Mouse (Mus musculus) midbrain, embryonic 12.5 days (tissue): ENCODE measurements at regions not wholly inside any gene's neighbourhood (a gene's known extent, or its start where the extent isn't known, plus 50 kb on each side); places are given as distances from the start of the nearest gene placed in this dataset.

Source experiments
- ATAC-seq: fragments of 200-750 bp; cut with Nextera tagmentation; 2 replicates; pipeline ENCODE4 v1.8.0; 2017; ENCODE audit warnings: low read depth, moderate TSS enrichment, moderate library complexity; ENCODE audit not compliant: low FRiP score
- H3K27ac ChIP-seq: fragments of 300-500 bp; sonication (generic); replicated peaks from 2 replicates; pipeline ENCODE4 v1.5.1; 2016; ENCODE audit warnings: mild to moderate bottlenecking
- H3K27me3 ChIP-seq: fragments of 300-500 bp; sonication (generic); 2 replicates; pipeline ENCODE4 v1.6.1; 2016; ENCODE audit warnings: mild to moderate bottlenecking
- H3K36me3 ChIP-seq: fragments of 300-500 bp; sonication (generic); 2 replicates; pipeline ENCODE4 v1.6.1; 2016
- H3K4me1 ChIP-seq: fragments of 300-500 bp; sonication (generic); 2 replicates; pipeline ENCODE4 v1.6.1; 2016
- H3K4me2 ChIP-seq: fragments of 300-500 bp; sonication (generic); replicated peaks from 2 replicates; pipeline ENCODE4 v1.6.1; 2016; ENCODE audit warnings: mild to moderate bottlenecking, moderate library complexity
- H3K4me3 ChIP-seq: fragments of 300-500 bp; sonication (generic); 2 replicates; pipeline ENCODE4 v1.5.1; 2016; ENCODE audit warnings: mild to moderate bottlenecking
- H3K9ac ChIP-seq: fragments of 300-500 bp; sonication (generic); replicated peaks from 2 replicates; pipeline ENCODE4 v1.6.1; 2016; ENCODE audit warnings: mild to moderate bottlenecking, moderate library complexity
- H3K9me3 ChIP-seq: fragments of 300-500 bp; sonication (generic); 2 replicates; pipeline ENCODE4 v1.6.1; 2016; ENCODE audit warnings: mild to moderate bottlenecking
- WGBS: fragments of 180-500 bp; shearing (Covaris S2); methylation state at CpG from one replicate; pipeline ENCODE4 v1.1.7; 2016; 5-methylcytosine and 5-hydroxymethylcytosine counted together

GRCm38 (mm10) chr17:15182105-15182504 is 140.8 kb upstream of the Gm3448 start:
- no peaks in the 10 kb centered on the region for H3K27me3 ChIP-seq
- peaks cover 44% of the 10 kb centered on the region for H3K4me1 ChIP-seq
- H3K36me3 ChIP-seq: no peaks in the 10 kb centered on the region
- WGBS: 26% methylated on average over 4 of the region's 4 CpGs
- H3K4me3 ChIP-seq: no peak overlapping the region
- no peak overlapping the region for H3K4me2 ChIP-seq
- H3K27ac ChIP-seq: no peak overlapping the region
- no peaks in the 10 kb centered on the region for H3K9me3 ChIP-seq
- ATAC-seq: 0 out of 2 replicates have a peak, but pooled peaks have one; percentile 27
- no peak overlapping the region for H3K9ac ChIP-seq

- 19% methylated on average over 10 of the region's 10 CpGs for WGBS
- H3K4me2 ChIP-seq: 0 out of 2 replicates have a peak overlapping the region, but pooled peaks have one; percentile 9
- H3K4me1 ChIP-seq: peaks cover 41% of the 10 kb centered on the region
- no peak overlapping the region for H3K9ac ChIP-seq
- no peak overlapping the region; the same call in 1 of the 2 replicates for H3K27ac ChIP-seq
- H3K36me3 ChIP-seq: no peaks in the 10 kb centered on the region
- no peak overlapping the region for H3K4me3 ChIP-seq
- H3K9me3 ChIP-seq: no peaks in the 10 kb centered on the region
- no peaks in the 10 kb centered on the region for H3K27me3 ChIP-seq
- peak; percentile 59; the same call in 1 of the 2 replicates for ATAC-seq
Observed at GRCm38 (mm10) chr17:15180223-15180860, 139.0 kb upstream of the Gm3448 start.

GRCm38 (mm10) chr17:15179411-15179951 is 138.1 kb upstream of the Gm3448 start:
- Histone ChIP-seq H3K4me1 (peaks cover 32% of the 10 kb centered on the region), H3K4me3 (no peak overlapping the region), H3K9ac (no peak overlapping the region), H3K9me3 (no peaks in the 10 kb centered on the region), H3K4me2 (no peak overlapping the region), H3K36me3 (no peaks in the 10 kb centered on the region), H3K27me3 (no peaks in the 10 kb centered on the region), H3K27ac (no peak overlapping the region)
- WGBS: 51% methylated on average over 4 of the region's 4 CpGs
- no peak for ATAC-seq

GRCm38 (mm10) chr17:15177390-15177789 is 136.1 kb upstream of the Gm3448 start:
- H3K9ac ChIP-seq: no peak overlapping the region
- no peaks in the 10 kb centered on the region for H3K27me3 ChIP-seq
- H3K4me2 ChIP-seq: no peak overlapping the region
- no peak overlapping the region for H3K27ac ChIP-seq
- WGBS: 87% methylated on average over 3 of the region's 3 CpGs
- no peaks in the 10 kb centered on the region for H3K36me3 ChIP-seq
- H3K4me1 ChIP-seq: peaks cover 26% of the 10 kb centered on the region
- H3K9me3 ChIP-seq: no peaks in the 10 kb centered on the region
- H3K4me3 ChIP-seq: no peak overlapping the region
- no peak for ATAC-seq

- Histone ChIP-seq H3K27ac (no peak overlapping the region), H3K9me3 (no peaks in the 10 kb centered on the region)
- WGBS: 71% methylated on average over 9 of the region's 9 CpGs
Observed at GRCm38 (mm10) chr17:15174354-15174953, 133.1 kb upstream of the Gm3448 start.

GRCm38 (mm10) chr17:15167927-15168326 is 126.6 kb upstream of the Gm3448 start:
- H3K27ac ChIP-seq: no peak overlapping the region
- no peak for ATAC-seq
- no peaks in the 10 kb centered on the region for H3K27me3 ChIP-seq
- no peaks in the 10 kb centered on the region for H3K36me3 ChIP-seq
- no peaks in the 10 kb centered on the region for H3K9me3 ChIP-seq
- 90% methylated on average over 3 of the region's 3 CpGs for WGBS
- H3K4me2 ChIP-seq: no peak overlapping the region
- H3K9ac ChIP-seq: no peak overlapping the region
- no peaks in the 10 kb centered on the region for H3K4me1 ChIP-seq
- no peak overlapping the region for H3K4me3 ChIP-seq

More at GRCm38 (mm10) chr17:15174354-15174953, 133.1 kb upstream of the Gm3448 start:
- Histone ChIP-seq H3K36me3 (no peaks in the 10 kb centered on the region), H3K4me3 (no peak overlapping the region), H3K4me1 (peaks cover 2% of the 10 kb centered on the region), H3K9ac (no peak overlapping the region), H3K27me3 (no peaks in the 10 kb centered on the region), H3K4me2 (no peak overlapping the region)
- no peak for ATAC-seq

GRCm38 (mm10) chr17:15157693-15158333 is 116.5 kb upstream of the Gm3448 start:
- no peak for ATAC-seq
- no peak overlapping the region for H3K27ac ChIP-seq
- WGBS: 79% methylated on average over 5 of the region's 5 CpGs
- H3K4me3 ChIP-seq: no peak overlapping the region
- no peaks in the 10 kb centered on the region for H3K9me3 ChIP-seq
- H3K4me1 ChIP-seq: no peaks in the 10 kb centered on the region
- no peaks in the 10 kb centered on the region for H3K36me3 ChIP-seq
- no peak overlapping the region for H3K9ac ChIP-seq
- no peak overlapping the region for H3K4me2 ChIP-seq
- H3K27me3 ChIP-seq: no peaks in the 10 kb centered on the region

- Histone ChIP-seq H3K9me3 (no peaks in the 10 kb centered on the region), H3K9ac (no peak overlapping the region), H3K36me3 (no peaks in the 10 kb centered on the region), H3K27me3 (no peaks in the 10 kb centered on the region), H3K27ac (no peak overlapping the region), H3K4me1 (no peaks in the 10 kb centered on the region), H3K4me2 (no peak overlapping the region), H3K4me3 (no peak overlapping the region)
- ATAC-seq: no peak
- 78% methylated on average over 7 of the region's 7 CpGs for WGBS
Observed at GRCm38 (mm10) chr17:15152996-15153735, 111.8 kb upstream of the Gm3448 start.

- Histone ChIP-seq H3K4me3 (no peak overlapping the region), H3K9ac (no peak overlapping the region), H3K27ac (no peak overlapping the region), H3K36me3 (no peaks in the 10 kb centered on the region), H3K4me2 (no peak overlapping the region), H3K9me3 (no peaks in the 10 kb centered on the region), H3K27me3 (no peaks in the 10 kb centered on the region), H3K4me1 (no peaks in the 10 kb centered on the region)
- 77% methylated on average over 7 of the region's 7 CpGs for WGBS
- no peak for ATAC-seq
Observed at GRCm38 (mm10) chr17:15152477-15152876, 111.1 kb upstream of the Gm3448 start.

GRCm38 (mm10) chr17:15151695-15152094 is 110.4 kb upstream of the Gm3448 start:
- no peaks in the 10 kb centered on the region for H3K36me3 ChIP-seq
- 81% methylated on average over 3 of the region's 3 CpGs for WGBS
- H3K4me1 ChIP-seq: no peaks in the 10 kb centered on the region
- H3K27me3 ChIP-seq: no peaks in the 10 kb centered on the region
- H3K9me3 ChIP-seq: no peaks in the 10 kb centered on the region
- ATAC-seq: no peak
- no peak overlapping the region for H3K9ac ChIP-seq
- no peak overlapping the region for H3K4me3 ChIP-seq
- H3K27ac ChIP-seq: no peak overlapping the region
- H3K4me2 ChIP-seq: no peak overlapping the region

- no peak overlapping the region for H3K9ac ChIP-seq
- H3K4me1 ChIP-seq: no peaks in the 10 kb centered on the region
- H3K36me3 ChIP-seq: no peaks in the 10 kb centered on the region
- H3K4me2 ChIP-seq: no peak overlapping the region
- H3K9me3 ChIP-seq: no peaks in the 10 kb centered on the region
- no peaks in the 10 kb centered on the region for H3K27me3 ChIP-seq
- H3K27ac ChIP-seq: no peak overlapping the region
- WGBS: 75% methylated on average over 7 of the region's 7 CpGs
- no peak overlapping the region for H3K4me3 ChIP-seq
- no peak for ATAC-seq
Observed at GRCm38 (mm10) chr17:15146607-15147006, 105.3 kb upstream of the Gm3448 start.
